Mouse (Mus musculus) cortical plate, adult 2 months (tissue): ENCODE results near the gene Tpx2. TPM values are rescaled to one million over a fixed set of nuclear protein-coding genes. Genes with fewer than 3 reads are reported as not detected.

Experiments
- H3K27ac ChIP-seq: fragments of 200-500 bp; 2 replicates; pipeline ENCODE4 v1.5.1; 2012; ENCODE audit warnings: low read length, control low read depth, inconsistent platforms; ENCODE audit not compliant: insufficient read depth
- H3K4me1 ChIP-seq: fragments of 200-500 bp; 2 replicates; pipeline ENCODE4 v1.6.1; 2011; ENCODE audit warnings: low read length; ENCODE audit not compliant: control insufficient read depth, insufficient read depth
- H3K4me3 ChIP-seq: fragments of 200-500 bp; 2 replicates; pipeline ENCODE4 v1.5.1; 2011; ENCODE audit warnings: mild to moderate bottlenecking, low read length, control low read depth; ENCODE audit not compliant: insufficient read depth
- CTCF ChIP-seq: fragments of 200-500 bp; IDR thresholded peaks from 2 replicates; pipeline ENCODE4 v1.5.1; 2011; ENCODE audit warnings: mild to moderate bottlenecking, control low read depth, low read length; ENCODE audit not compliant: insufficient read depth; ENCODE audit errors: extremely low read depth
- POLR2A ChIP-seq: fragments of 200-500 bp; IDR thresholded peaks from 2 replicates; pipeline ENCODE4 v1.6.1; 2011; ENCODE audit warnings: mild to moderate bottlenecking, low read length, control low read depth; ENCODE audit not compliant: insufficient read depth; ENCODE audit errors: extremely low read depth
- polyA plus RNA-seq: library from polyadenylated mRNA; depleted of rRNA; stranded (reverse); fragments of >200 nt; gene quantifications from 2 replicates; pipeline ENCODE4 v1.2.3, GENCODE M21; 2012

Gene Tpx2
- polyA plus RNA-seq, 1 experiment: 1.8 TPM

GRCm38 (mm10) chr2:152906274-152907037 is 58.7 kb downstream of the Tpx2 start:
- TF ChIP-seq POLR2A: no peak
- TF ChIP-seq CTCF: no peak

GRCm38 (mm10) chr2:152907114-152907943 is 59.6 kb downstream of the Tpx2 start:
- H3K27ac ChIP-seq: no peak overlapping the region
- no peaks in the 10 kb centered on the region; the same call in 1 of the 2 replicates for H3K4me1 ChIP-seq
- TF ChIP-seq CTCF (no peak), POLR2A (no peak)
- no peak overlapping the region for H3K4me3 ChIP-seq

More at GRCm38 (mm10) chr2:152906274-152907037, 58.7 kb downstream of the Tpx2 start:
- Histone ChIP-seq H3K4me3 (no peak overlapping the region), H3K27ac (no peak overlapping the region), H3K4me1 (no peaks in the 10 kb centered on the region; the same call in 1 of the 2 replicates)

- TF ChIP-seq POLR2A: no peak
- TF ChIP-seq CTCF: no peak
- Histone ChIP-seq H3K4me3 (no peak overlapping the region), H3K4me1 (no peaks in the 10 kb centered on the region; the same call in 1 of the 2 replicates), H3K27ac (no peak overlapping the region)
Measured at GRCm38 (mm10) chr2:152909848-152910247, 62.1 kb downstream of the Tpx2 start.

- H3K4me1 ChIP-seq: no peaks in the 10 kb centered on the region
- H3K4me3 ChIP-seq: no peak within 1 kb of the TSS
- no peak within 1 kb of the TSS for H3K27ac ChIP-seq
- TF ChIP-seq CTCF (no peak), POLR2A (no peak)
Measured at GRCm38 (mm10) chr2:152911031-152911430, 63.3 kb downstream of the Tpx2 start, which contains the start of gene Mylk2. TSS of gene Mylk2 (plus strand) at chr2:152911352.

GRCm38 (mm10) chr2:152911432-152911831 is 63.7 kb downstream of the Tpx2 start:
- TF ChIP-seq POLR2A (no peak), CTCF (no peak)
- Histone ChIP-seq H3K4me1 (no peaks in the 10 kb centered on the region), H3K4me3 (no peak overlapping the region)

GRCm38 (mm10) chr2:152913471-152913870 is 65.7 kb downstream of the Tpx2 start:
- TF ChIP-seq POLR2A: no peak
- no peak for TF ChIP-seq CTCF
- Histone ChIP-seq H3K27ac (no peak overlapping the region), H3K4me3 (no peak overlapping the region), H3K4me1 (no peaks in the 10 kb centered on the region)

More at GRCm38 (mm10) chr2:152911432-152911831, 63.7 kb downstream of the Tpx2 start:
- no peak overlapping the region for H3K27ac ChIP-seq

- peak; percentile 91 for TF ChIP-seq CTCF
- TF ChIP-seq POLR2A: no peak
- no peaks in the 10 kb centered on the region for H3K4me1 ChIP-seq
- no peak overlapping the region for H3K27ac ChIP-seq
- no peak overlapping the region for H3K4me3 ChIP-seq
Measured at GRCm38 (mm10) chr2:152914310-152915120, 66.8 kb downstream of the Tpx2 start.

- TF ChIP-seq CTCF (no peak), POLR2A (no peak)
- no peaks in the 10 kb centered on the region for H3K4me1 ChIP-seq
- H3K27ac ChIP-seq: no peak overlapping the region
- no peak overlapping the region for H3K4me3 ChIP-seq
Measured at GRCm38 (mm10) chr2:152915453-152915852, 67.7 kb downstream of the Tpx2 start.

GRCm38 (mm10) chr2:152916111-152916510 is 68.3 kb downstream of the Tpx2 start:
- TF ChIP-seq CTCF: no peak
- no peak for TF ChIP-seq POLR2A
- H3K4me1 ChIP-seq: no peaks in the 10 kb centered on the region
- H3K4me3 ChIP-seq: no peak overlapping the region
- H3K27ac ChIP-seq: no peak overlapping the region
